Mouse (Mus musculus) testis, adult 2 months (tissue): ENCODE results near the gene Canx.

Experiments used
- CTCF ChIP-seq: fragments of 200-500 bp; IDR thresholded peaks from 2 replicates; pipeline ENCODE4 v1.5.1; 2012; ENCODE audit warnings: low read depth, mild to moderate bottlenecking, inconsistent platforms, low read length, moderate library complexity; ENCODE audit not compliant: control insufficient read depth, insufficient read depth, insufficient replicate concordance
- POLR2A ChIP-seq: fragments of 200-500 bp; IDR thresholded peaks from 2 replicates; pipeline ENCODE4 v1.6.1; 2012; ENCODE audit warnings: low read depth, mild to moderate bottlenecking, inconsistent platforms, low read length, moderate library complexity; ENCODE audit not compliant: control insufficient read depth

- TF ChIP-seq POLR2A = no peak
- no peak for TF ChIP-seq CTCF
These were observed 47.6 kb upstream of the Canx start for GRCm38 (mm10) chr11:50373086-50373485.
